Mouse (Mus musculus): ENCODE data around the gene Scn10a. TPM values are rescaled to one million over a fixed set of nuclear protein-coding genes. Genes with fewer than 3 reads are reported as not detected.

Scn10a gene
- polyA plus RNA-seq, 1 experiment: 0.10 TPM

- H3K4me3 ChIP-seq (ENCODE audit: insufficient read depth, low read length): no peak overlapping the region
- peaks cover 2% of the 10 kb centered on the region; the same call in 1 of the 2 replicates for H3K4me1 ChIP-seq (ENCODE audit: control insufficient read depth, insufficient read depth, low read length)
- TF ChIP-seq POLR2A (IDR thresholded peaks at IDR 0.05; ENCODE audit: extremely low read depth, insufficient read depth, low read length) (no peak), CTCF (IDR thresholded peaks at IDR 0.05; ENCODE audit: extremely low read depth, insufficient read depth, low read length) (no peak)
- H3K27ac ChIP-seq (ENCODE audit: insufficient read depth, low read length): no peak overlapping the region
These were observed 150.4 kb downstream of the Scn10a start for GRCm38 (mm10) chr9:119568732-119569131.

DNA sequence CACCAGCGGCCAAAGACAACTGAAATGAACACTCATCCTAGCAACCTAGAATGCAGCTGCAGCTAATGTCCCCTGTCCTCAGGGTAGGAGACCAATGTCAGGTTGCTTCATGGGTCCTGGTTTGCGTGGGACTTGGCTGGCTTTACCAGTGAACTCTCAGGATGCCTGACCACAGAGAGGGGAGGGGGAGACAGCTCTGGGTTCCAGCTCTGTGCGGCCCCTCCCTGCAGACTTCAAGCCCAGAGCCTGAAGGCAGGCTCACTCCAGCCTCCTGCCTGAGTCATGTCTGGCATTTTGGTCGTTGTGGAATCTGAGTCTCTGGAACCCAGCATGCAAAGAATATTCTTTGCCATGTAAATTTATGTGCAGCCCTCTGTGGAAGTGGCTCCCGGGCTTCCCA, 151.3 kb downstream of the Scn10a start:
- Histone ChIP-seq H3K4me3 (ENCODE audit: insufficient read depth, low read length) (no peak overlapping the region), H3K4me1 (ENCODE audit: control insufficient read depth, insufficient read depth, low read length) (peaks cover 2% of the 10 kb centered on the region; the same call in 1 of the 2 replicates), H3K27ac (ENCODE audit: insufficient read depth, low read length) (no peak overlapping the region)
- TF ChIP-seq CTCF (IDR thresholded peaks at IDR 0.05; ENCODE audit: extremely low read depth, insufficient read depth, low read length) (no peak), POLR2A (IDR thresholded peaks at IDR 0.05; ENCODE audit: extremely low read depth, insufficient read depth, low read length) (no peak)

DNA sequence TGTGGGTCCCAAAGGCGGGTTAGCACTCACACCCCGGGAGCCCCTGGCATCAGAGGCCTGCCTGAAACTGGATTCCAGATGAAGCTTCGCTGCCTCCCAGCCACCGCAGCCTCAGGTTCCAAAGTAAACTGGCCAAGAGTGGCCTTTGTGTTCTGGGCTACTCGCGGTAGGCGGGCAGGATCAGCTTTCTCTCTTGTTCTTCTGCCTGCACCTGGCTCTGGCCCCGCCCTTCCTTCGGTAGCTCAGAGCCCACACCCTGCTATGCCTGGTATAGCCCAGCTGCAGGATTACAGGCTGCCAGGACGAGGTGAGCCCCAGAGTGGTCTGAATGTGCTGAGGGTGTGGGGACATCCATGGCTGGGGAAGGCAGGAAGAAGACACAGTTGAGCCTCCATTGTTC, 152.9 kb downstream of the Scn10a start:
- peaks cover 3% of the 10 kb centered on the region; the same call in 1 of the 2 replicates for H3K4me1 ChIP-seq (ENCODE audit: control insufficient read depth, insufficient read depth, low read length)

GRCm38 (mm10) chr9:119564803-119565202, 154.3 kb downstream of the Scn10a start:
- no peak for TF ChIP-seq CTCF (IDR thresholded peaks at IDR 0.05; ENCODE audit: extremely low read depth, insufficient read depth, low read length)
- no peak for TF ChIP-seq POLR2A (IDR thresholded peaks at IDR 0.05; ENCODE audit: extremely low read depth, insufficient read depth, low read length)
- Histone ChIP-seq H3K4me1 (ENCODE audit: control insufficient read depth, insufficient read depth, low read length) (peaks cover 3% of the 10 kb centered on the region; the same call in 1 of the 2 replicates), H3K27ac (ENCODE audit: insufficient read depth, low read length) (no peak overlapping the region)

More for the DNA sequence above, 152.9 kb downstream of the Scn10a start:
- Histone ChIP-seq H3K4me3 (ENCODE audit: insufficient read depth, low read length) (no peak overlapping the region), H3K27ac (ENCODE audit: insufficient read depth, low read length) (no peak overlapping the region)
- no peak for TF ChIP-seq POLR2A (IDR thresholded peaks at IDR 0.05; ENCODE audit: extremely low read depth, insufficient read depth, low read length)
- TF ChIP-seq CTCF (IDR thresholded peaks at IDR 0.05; ENCODE audit: extremely low read depth, insufficient read depth, low read length): no peak

DNA sequence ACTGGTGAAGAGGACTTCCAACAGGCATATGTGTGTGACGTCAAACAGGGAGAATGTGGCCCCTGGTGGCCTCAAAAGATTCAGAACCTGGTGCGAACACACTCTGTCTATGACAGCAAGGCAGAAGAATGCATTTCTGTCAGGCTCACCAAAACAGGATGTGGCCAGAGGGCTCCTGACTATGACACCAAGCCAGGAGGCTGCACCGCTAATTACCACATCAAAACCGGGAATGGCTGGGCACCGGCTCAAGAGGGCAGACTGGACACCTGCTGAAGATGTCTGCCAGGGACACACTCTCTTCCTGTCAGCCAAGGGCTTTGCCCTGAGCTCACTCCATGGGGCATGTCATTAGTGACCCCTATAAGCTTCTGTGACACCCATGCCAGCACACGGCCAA, 155.5 kb downstream of the Scn10a start:
- Histone ChIP-seq H3K4me3 (ENCODE audit: insufficient read depth, low read length) (no peak overlapping the region), H3K27ac (ENCODE audit: insufficient read depth, low read length) (no peak overlapping the region), H3K4me1 (ENCODE audit: control insufficient read depth, insufficient read depth, low read length) (peaks cover 5% of the 10 kb centered on the region)
- TF ChIP-seq CTCF (IDR thresholded peaks at IDR 0.05; ENCODE audit: extremely low read depth, insufficient read depth, low read length) (no peak), POLR2A (IDR thresholded peaks at IDR 0.05; ENCODE audit: extremely low read depth, insufficient read depth, low read length) (no peak)

More at GRCm38 (mm10) chr9:119564803-119565202, 154.3 kb downstream of the Scn10a start:
- no peak overlapping the region for H3K4me3 ChIP-seq (ENCODE audit: insufficient read depth, low read length)

DNA sequence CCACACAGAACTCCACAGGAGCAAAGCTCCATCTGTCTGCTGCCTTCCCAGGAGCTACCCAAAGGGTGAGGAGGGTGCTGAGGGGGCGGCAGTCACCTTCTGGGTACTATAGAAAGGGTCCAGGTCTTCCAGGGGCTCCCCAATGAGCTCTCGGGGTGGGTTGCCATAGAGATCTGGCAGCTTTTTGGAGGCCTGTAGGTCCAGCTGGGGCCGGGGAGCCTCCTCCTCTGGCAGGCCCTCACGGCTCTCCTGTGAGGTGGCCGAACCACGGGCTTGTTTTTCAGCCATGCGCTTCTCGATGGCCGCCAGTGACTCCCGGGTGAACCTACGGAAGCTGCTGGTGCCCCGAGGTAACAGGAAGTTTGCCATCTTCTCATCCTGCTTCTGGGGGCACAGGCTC, 156.9 kb downstream of the Scn10a start:
- no peak for TF ChIP-seq CTCF (IDR thresholded peaks at IDR 0.05; ENCODE audit: extremely low read depth, insufficient read depth, low read length)
- TF ChIP-seq POLR2A (IDR thresholded peaks at IDR 0.05; ENCODE audit: extremely low read depth, insufficient read depth, low read length): no peak
- no peak overlapping the region for H3K4me3 ChIP-seq (ENCODE audit: insufficient read depth, low read length)
- peaks cover 5% of the 10 kb centered on the region for H3K4me1 ChIP-seq (ENCODE audit: control insufficient read depth, insufficient read depth, low read length)
- no peak overlapping the region for H3K27ac ChIP-seq (ENCODE audit: insufficient read depth, low read length)

DNA sequence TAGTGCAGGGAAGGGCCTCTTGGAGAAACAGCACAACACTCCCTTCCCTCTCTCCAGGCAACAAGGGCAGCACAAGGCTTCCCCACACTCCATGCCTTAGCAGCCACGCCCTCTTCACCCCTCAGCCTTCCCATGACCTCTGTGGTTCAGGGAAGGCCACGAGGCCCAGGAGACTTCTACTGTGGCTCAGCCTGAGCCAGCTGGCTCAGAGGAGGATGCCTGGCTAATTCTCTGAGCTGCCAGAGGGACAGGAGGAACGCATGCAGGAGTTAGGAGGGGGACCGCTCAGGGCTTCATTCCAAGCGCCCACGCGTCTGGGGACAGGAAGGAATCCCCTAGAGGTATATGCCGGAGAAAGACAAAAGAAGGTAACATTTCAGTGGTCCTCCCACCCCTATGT, 157.4 kb downstream of the Scn10a start:
- Histone ChIP-seq H3K4me1 (ENCODE audit: control insufficient read depth, insufficient read depth, low read length) (peaks cover 5% of the 10 kb centered on the region), H3K4me3 (ENCODE audit: insufficient read depth, low read length) (no peak overlapping the region), H3K27ac (ENCODE audit: insufficient read depth, low read length) (no peak overlapping the region)
- TF ChIP-seq CTCF (IDR thresholded peaks at IDR 0.05; ENCODE audit: extremely low read depth, insufficient read depth, low read length) (no peak), POLR2A (IDR thresholded peaks at IDR 0.05; ENCODE audit: extremely low read depth, insufficient read depth, low read length) (no peak)

GRCm38 (mm10) chr9:119559537-119560276, 159.4 kb downstream of the Scn10a start:
- Histone ChIP-seq H3K4me3 (ENCODE audit: insufficient read depth, low read length) (no peak overlapping the region), H3K4me1 (ENCODE audit: control insufficient read depth, insufficient read depth, low read length) (peaks cover 5% of the 10 kb centered on the region), H3K27ac (ENCODE audit: insufficient read depth, low read length) (no peak overlapping the region)
- TF ChIP-seq POLR2A (IDR thresholded peaks at IDR 0.05; ENCODE audit: extremely low read depth, insufficient read depth, low read length): no peak
- TF ChIP-seq CTCF (IDR thresholded peaks at IDR 0.05; ENCODE audit: extremely low read depth, insufficient read depth, low read length): no peak

Other genes with a start within 250 kb of the Scn10a start
- gene Scn5a, start 140.3 kb downstream of the Scn10a start, polyA plus RNA-seq (2012; rRNA removed): 0.34 and 0.38 TPM in 2 replicates
- gene Scn11a, start 106.1 kb upstream of the Scn10a start, polyA plus RNA-seq (2012; rRNA removed): 0.06 TPM in 1 of 2 replicates, not detected in the other
- 68.8 and 76.2 TPM in 2 replicates for gene Wdr48, start 175.6 kb upstream of the Scn10a start, polyA plus RNA-seq (2012; rRNA removed)
- gene Gorasp1, start 218.2 kb upstream of the Scn10a start, polyA plus RNA-seq (2012; rRNA removed): 20.0 and 20.6 TPM in 2 replicates
- 0.26 and 0.63 TPM in 2 replicates for gene Ttc21a, start 218.3 kb upstream of the Scn10a start, polyA plus RNA-seq (2012; rRNA removed)